Mouse (Mus musculus) heart, postnatal 0 days (tissue): Measurements from ENCODE around the gene Tmpo. TPM values are rescaled to one million over a fixed set of nuclear protein-coding genes. Genes with fewer than 3 reads are reported as not detected.

ENCODE experiments used
- ATAC-seq: fragments of 200-750 bp; cut with Nextera tagmentation; 2 replicates; pipeline ENCODE4 v1.8.0; 2017; ENCODE audit warnings: low read depth, moderate number of reproducible peaks, moderate library complexity; ENCODE audit not compliant: insufficient read depth
- DNase-seq: peaks from one replicate; pipeline ENCODE4 v3.0.0-alpha.2; 2016; ENCODE audit warnings: low spot score
- H3K27ac ChIP-seq: fragments of 300-500 bp; sonication (generic); 2 replicates; pipeline ENCODE4 v1.5.1; 2014; ENCODE audit warnings: low read depth, mild to moderate bottlenecking
- H3K27me3 ChIP-seq: fragments of 300-500 bp; sonication (generic); 2 replicates; pipeline ENCODE4 v1.6.1; 2014; ENCODE audit warnings: low read length, mixed read lengths; ENCODE audit not compliant: control insufficient read depth, insufficient read depth
- H3K36me3 ChIP-seq: fragments of 300-500 bp; sonication (generic); replicated peaks from 2 replicates; pipeline ENCODE4 v1.6.1; 2014; ENCODE audit warnings: low read length, mixed read lengths; ENCODE audit not compliant: control insufficient read depth, insufficient read depth
- H3K4me1 ChIP-seq: fragments of 300-500 bp; sonication (generic); 2 replicates; pipeline ENCODE4 v1.6.1; 2014; ENCODE audit warnings: antibody characterized with exemption; ENCODE audit not compliant: control insufficient read depth, insufficient read depth
- H3K4me2 ChIP-seq: fragments of 300-500 bp; sonication (generic); 2 replicates; pipeline ENCODE4 v1.6.1; 2014; ENCODE audit warnings: low read depth, mild to moderate bottlenecking, low read length, moderate library complexity
- H3K4me3 ChIP-seq: fragments of 300-500 bp; sonication (generic); 2 replicates; pipeline ENCODE4 v1.5.1; 2014; ENCODE audit warnings: low read depth, low read length
- H3K9ac ChIP-seq: fragments of 300-500 bp; sonication (generic); replicated peaks from 2 replicates; pipeline ENCODE4 v1.6.1; 2014; ENCODE audit warnings: low read depth, low read length, mixed read lengths
- H3K9me3 ChIP-seq: fragments of 300-500 bp; sonication (generic); replicated peaks from 2 replicates; pipeline ENCODE4 v1.6.1; 2016; ENCODE audit warnings: low read length; ENCODE audit not compliant: control insufficient read depth
- CTCF ChIP-seq: IDR thresholded peaks from 2 replicates; pipeline ENCODE4 v1.5.1; 2016; ENCODE audit warnings: antibody characterized with exemption, control low read depth, low read depth
- EP300 ChIP-seq: IDR thresholded peaks from 2 replicates; pipeline ENCODE4 v1.6.1; 2016; ENCODE audit warnings: antibody characterized with exemption, low read depth
- WGBS: fragments of 180-500 bp; shearing (Covaris S2); extraction: QIAGEN DNeasy Blood & Tissue Kit; methylation state at CpG from one replicate; pipeline ENCODE4 v1.1.7; 2014; 5-methylcytosine and 5-hydroxymethylcytosine counted together
- polyA plus RNA-seq: library from polyadenylated mRNA; unstranded; fragments of >200 nt; fragmentation: Nextera tagmentation; extraction: Ambion mirVana; gene quantifications from 2 replicates; pipeline ENCODE4 v1.2.1, GENCODE M21; 2015
- total RNA-seq: library from RNA; depleted of rRNA; stranded (reverse); fragments of >200 nt; gene quantifications from 2 replicates; pipeline ENCODE4 v1.2.3, GENCODE M21; 2014; ENCODE audit warnings: low replicate concordance; rRNA removed

Gene Tmpo
- total and polyA plus RNA-seq, 2 experiments from 2014 or later: 61.6 to 114 TPM

GRCm38 (mm10) chr10:91100101-91100500 is 81.0 kb downstream of the Tmpo start:
- Histone ChIP-seq H3K4me2 (no peak overlapping the region), H3K9ac (no peak overlapping the region), H3K27ac (no peak overlapping the region), H3K4me3 (no peak overlapping the region), H3K36me3 (peaks cover 21% of the 10 kb centered on the region), H3K4me1 (no peaks in the 10 kb centered on the region), H3K9me3 (no peaks in the 10 kb centered on the region), H3K27me3 (no peaks in the 10 kb centered on the region)
- ATAC-seq (no peak), DNase-seq (no peak)
- 91% methylated on average over 1 of the region's 1 CpGs for WGBS
- TF ChIP-seq CTCF: no peak
- TF ChIP-seq EP300: no peak

- Histone ChIP-seq H3K4me1 (no peaks in the 10 kb centered on the region), H3K27ac (no peak overlapping the region), H3K36me3 (peaks cover 34% of the 10 kb centered on the region), H3K9ac (no peak overlapping the region), H3K9me3 (no peaks in the 10 kb centered on the region), H3K4me2 (no peak overlapping the region), H3K4me3 (no peak overlapping the region), H3K27me3 (no peaks in the 10 kb centered on the region)
- no peak for DNase-seq
- no peak for TF ChIP-seq EP300
- TF ChIP-seq CTCF: no peak
- WGBS: 92% methylated on average over 8 of the region's 8 CpGs
- ATAC-seq: no peak
Measured at GRCm38 (mm10) chr10:91098056-91098455, 83.1 kb downstream of the Tmpo start.

Other genes starting within 250 kb of the Tmpo start
- gene Apaf1, start 98.5 kb downstream of the Tmpo start, total RNA-seq: 21.8 and 31.7 TPM in 2 replicates
- 5.1 and 6.2 TPM in 2 replicates for gene Apaf1, start 98.5 kb downstream of the Tmpo start, polyA plus RNA-seq
- gene Ikbip, start 98.4 kb downstream of the Tmpo start, total RNA-seq: 21.1 and 28.6 TPM in 2 replicates
- gene Ikbip, start 98.4 kb downstream of the Tmpo start, polyA plus RNA-seq: 31.0 and 31.9 TPM in 2 replicates
- gene Slc25a3, start 57.3 kb downstream of the Tmpo start, total RNA-seq: 1,527 and 1,847 TPM in 2 replicates
- 2,043 and 2,050 TPM in 2 replicates for gene Slc25a3, start 57.3 kb downstream of the Tmpo start, polyA plus RNA-seq